Mouse (Mus musculus) neural tube, embryonic 14.5 days (tissue): ENCODE data around the gene Klhdc4. TPM values are rescaled to one million over a fixed set of nuclear protein-coding genes. Genes with fewer than 3 reads are reported as not detected.

Source experiments
- ATAC-seq: fragments of 200-750 bp; cut with Nextera tagmentation; 2 replicates; pipeline ENCODE4 v1.8.0; 2017; ENCODE audit warnings: low read depth, mild to moderate bottlenecking, moderate TSS enrichment, moderate library complexity
- H3K27ac ChIP-seq: fragments of 300-500 bp; sonication (generic); 2 replicates; pipeline ENCODE4 v1.5.1; 2014; ENCODE audit warnings: low read depth, mild to moderate bottlenecking, control low read depth, low read length, moderate library complexity, mixed read lengths
- H3K27me3 ChIP-seq: fragments of 300-500 bp; sonication (generic); 2 replicates; pipeline ENCODE4 v1.6.1; 2014; ENCODE audit warnings: low read length; ENCODE audit not compliant: control insufficient read depth, insufficient read depth
- H3K36me3 ChIP-seq: fragments of 300-500 bp; sonication (generic); 2 replicates; pipeline ENCODE4 v1.6.1; 2014; ENCODE audit warnings: low read length, mixed read lengths; ENCODE audit not compliant: control insufficient read depth, insufficient read depth
- H3K4me1 ChIP-seq: fragments of 300-500 bp; sonication (generic); 2 replicates; pipeline ENCODE4 v1.6.1; 2014; ENCODE audit warnings: low read length; ENCODE audit not compliant: control insufficient read depth, insufficient read depth
- H3K4me2 ChIP-seq: fragments of 300-500 bp; sonication (generic); 2 replicates; pipeline ENCODE4 v1.6.1; 2014; ENCODE audit warnings: mild to moderate bottlenecking, low read depth, low read length, control low read depth
- H3K4me3 ChIP-seq: fragments of 300-500 bp; sonication (generic); 2 replicates; pipeline ENCODE4 v1.5.1; 2014; ENCODE audit warnings: low read depth, low read length, control low read depth, mixed read lengths
- H3K9ac ChIP-seq: fragments of 300-500 bp; sonication (generic); replicated peaks from 2 replicates; pipeline ENCODE4 v1.6.1; 2014; ENCODE audit warnings: low read depth, mild to moderate bottlenecking, control low read depth, low read length, mixed read lengths
- H3K9me3 ChIP-seq: fragments of 300-500 bp; sonication (generic); 2 replicates; pipeline ENCODE4 v1.6.1; 2016; ENCODE audit warnings: low read length; ENCODE audit not compliant: control insufficient read depth
- WGBS: fragments of 180-500 bp; shearing (Covaris S2); extraction: QIAGEN DNeasy Blood & Tissue Kit; methylation state at CpG from one replicate; pipeline ENCODE4 v1.1.7; 2014; 5-methylcytosine and 5-hydroxymethylcytosine counted together
- polyA plus RNA-seq: library from polyadenylated mRNA; unstranded; fragments of >200 nt; fragmentation: Nextera tagmentation; extraction: Ambion mirVana; gene quantifications from 2 replicates; pipeline ENCODE4 v1.2.1, GENCODE M21; 2014

The Klhdc4 gene
- polyA plus RNA-seq, 1 experiment from 2014 or later: 43.7 TPM

- no peak overlapping the region for H3K27ac ChIP-seq
- no peaks in the 10 kb centered on the region for H3K9me3 ChIP-seq
- no peaks in the 10 kb centered on the region for H3K36me3 ChIP-seq
- H3K4me1 ChIP-seq: no peaks in the 10 kb centered on the region
- no peak overlapping the region for H3K4me3 ChIP-seq
- no peak overlapping the region for H3K4me2 ChIP-seq
- peak overlapping the region; percentile 18; the same call in 1 of the 2 replicates for H3K9ac ChIP-seq
- WGBS: 56% methylated on average over 7 of the region's 7 CpGs
- no peaks in the 10 kb centered on the region for H3K27me3 ChIP-seq
- ATAC-seq: no peak
Measured at GRCm38 (mm10) chr8:121851716-121852115, 22.3 kb upstream of the Klhdc4 start.

DNA sequence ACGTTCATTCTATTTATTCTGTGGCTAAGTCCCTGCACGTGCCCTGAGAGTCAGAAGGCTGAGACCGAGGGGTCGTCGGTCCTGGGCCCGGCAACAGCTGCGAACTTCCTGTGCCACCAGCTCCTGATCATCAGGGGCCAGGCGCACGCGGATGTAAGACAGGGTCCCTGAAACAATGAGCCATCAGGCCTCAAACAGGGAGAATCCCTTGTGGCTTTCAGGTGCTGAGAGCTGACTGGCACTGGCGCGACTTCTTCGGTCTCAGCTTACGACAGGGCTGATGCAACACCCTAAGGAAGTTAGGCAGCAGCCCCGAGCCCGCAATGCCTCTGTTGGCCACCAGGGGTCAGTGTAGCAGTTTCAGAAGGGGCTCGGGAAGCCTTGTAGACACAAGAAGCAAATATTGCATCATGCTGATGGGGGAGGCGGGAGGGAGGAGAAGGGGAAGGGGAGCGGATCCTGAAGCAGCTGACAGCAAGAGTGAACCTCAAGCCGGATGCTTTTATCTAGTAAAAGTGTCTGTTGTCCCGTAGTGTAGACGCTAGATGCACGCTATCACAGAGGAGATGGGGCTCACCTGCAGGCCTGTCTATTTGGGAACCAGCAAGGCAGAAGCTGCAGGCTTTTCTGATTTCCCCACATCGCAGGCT lies 21.6 kb upstream of the Klhdc4 start:
- H3K9me3 ChIP-seq: no peaks in the 10 kb centered on the region
- H3K4me3 ChIP-seq: no peak overlapping the region
- H3K36me3 ChIP-seq: no peaks in the 10 kb centered on the region
- no peaks in the 10 kb centered on the region for H3K27me3 ChIP-seq
- WGBS: 5% methylated on average over 24 of the region's 24 CpGs
- H3K4me1 ChIP-seq: no peaks in the 10 kb centered on the region
- peak; percentile 64 for ATAC-seq
- no peak overlapping the region for H3K27ac ChIP-seq
- peak overlapping the region; percentile 44 for H3K4me2 ChIP-seq
- peak overlapping the region; percentile 18; the same call in 1 of the 2 replicates for H3K9ac ChIP-seq

DNA sequence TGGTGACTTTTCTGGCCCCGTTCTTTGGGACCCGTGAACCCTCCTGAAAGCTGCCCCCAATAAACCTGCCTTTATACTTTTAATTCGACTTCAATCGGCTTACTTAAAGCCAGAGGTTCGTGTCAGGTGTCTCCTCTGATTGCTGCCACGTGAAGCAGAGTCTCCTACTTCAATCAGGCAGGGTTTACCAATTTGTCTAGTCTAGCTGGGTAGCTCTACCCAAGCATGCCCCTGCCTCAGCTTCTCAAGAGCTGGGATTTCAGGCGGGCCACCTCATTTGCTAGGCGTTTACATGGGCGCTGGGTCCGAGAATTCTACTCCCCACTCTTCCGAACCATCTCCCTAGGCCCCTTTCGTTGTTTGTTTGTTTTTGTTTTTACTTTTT lies 21.1 kb upstream of the Klhdc4 start:
- Histone ChIP-seq H3K36me3 (no peaks in the 10 kb centered on the region), H3K4me1 (no peaks in the 10 kb centered on the region), H3K9ac (no peak overlapping the region), H3K4me3 (no peak overlapping the region), H3K27ac (no peak overlapping the region), H3K9me3 (no peaks in the 10 kb centered on the region), H3K4me2 (peak overlapping the region; percentile 44; the same call in 1 of the 2 replicates), H3K27me3 (no peaks in the 10 kb centered on the region)
- no peak for ATAC-seq
- 47% methylated on average over 12 of the region's 12 CpGs for WGBS

DNA sequence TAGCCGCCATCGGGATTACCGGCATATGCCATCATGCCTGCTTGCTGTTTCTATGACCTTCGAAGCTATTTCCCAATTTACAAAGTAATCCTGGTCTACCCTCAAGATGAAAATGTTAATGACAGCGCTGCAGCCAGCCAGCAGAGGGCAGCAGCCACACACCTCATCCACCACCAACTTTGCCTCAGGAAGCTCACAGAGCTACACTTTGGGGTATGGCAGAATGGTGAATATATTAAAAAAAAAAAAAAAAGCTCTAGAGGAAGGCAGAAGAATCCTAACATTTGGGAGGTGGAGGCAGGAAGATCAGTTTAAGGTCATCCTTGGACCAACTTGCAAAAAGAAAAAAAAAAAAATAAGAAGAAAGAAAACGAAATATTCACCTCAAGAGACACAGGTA lies 20.6 kb upstream of the Klhdc4 start:
- peak; percentile 36; the same call in 1 of the 2 replicates for ATAC-seq
- 20% methylated on average over 6 of the region's 6 CpGs for WGBS

GRCm38 (mm10) chr8:121849303-121849702 lies 19.9 kb upstream of the Klhdc4 start:
- H3K36me3 ChIP-seq: no peaks in the 10 kb centered on the region
- H3K4me3 ChIP-seq: no peak overlapping the region
- H3K9ac ChIP-seq: no peak overlapping the region
- WGBS: 75% methylated on average over 9 of the region's 9 CpGs
- no peaks in the 10 kb centered on the region for H3K27me3 ChIP-seq
- H3K4me2 ChIP-seq: no peak overlapping the region
- H3K9me3 ChIP-seq: no peaks in the 10 kb centered on the region
- no peaks in the 10 kb centered on the region for H3K4me1 ChIP-seq
- H3K27ac ChIP-seq: no peak overlapping the region
- ATAC-seq: no peak

More for the DNA sequence above, 20.6 kb upstream of the Klhdc4 start:
- H3K4me1 ChIP-seq: no peaks in the 10 kb centered on the region
- H3K4me3 ChIP-seq: no peak overlapping the region
- H3K27ac ChIP-seq: no peak overlapping the region
- H3K9me3 ChIP-seq: no peaks in the 10 kb centered on the region
- no peaks in the 10 kb centered on the region for H3K27me3 ChIP-seq
- no peak overlapping the region for H3K9ac ChIP-seq
- H3K36me3 ChIP-seq: no peaks in the 10 kb centered on the region
- H3K4me2 ChIP-seq: no peak overlapping the region

- Histone ChIP-seq H3K27ac (no peak overlapping the region), H3K36me3 (no peaks in the 10 kb centered on the region), H3K4me3 (no peak overlapping the region), H3K9me3 (no peaks in the 10 kb centered on the region), H3K4me1 (no peaks in the 10 kb centered on the region), H3K27me3 (no peaks in the 10 kb centered on the region), H3K4me2 (no peak overlapping the region), H3K9ac (no peak overlapping the region)
- WGBS: 55% methylated on average over 10 of the region's 10 CpGs
- ATAC-seq: no peak
Measured at GRCm38 (mm10) chr8:121848495-121848894, 19.1 kb upstream of the Klhdc4 start.

GRCm38 (mm10) chr8:121847987-121848386 lies 18.6 kb upstream of the Klhdc4 start:
- no peak overlapping the region for H3K4me3 ChIP-seq
- no peak overlapping the region for H3K9ac ChIP-seq
- no peaks in the 10 kb centered on the region for H3K36me3 ChIP-seq
- H3K27me3 ChIP-seq: no peaks in the 10 kb centered on the region
- no peak overlapping the region for H3K4me2 ChIP-seq
- H3K27ac ChIP-seq: no peak overlapping the region
- ATAC-seq: no peak
- no peaks in the 10 kb centered on the region for H3K4me1 ChIP-seq
- no peaks in the 10 kb centered on the region for H3K9me3 ChIP-seq
- 44% methylated on average over 6 of the region's 6 CpGs for WGBS

GRCm38 (mm10) chr8:121847261-121847822 lies 18.0 kb upstream of the Klhdc4 start:
- no peak for ATAC-seq
- H3K4me3 ChIP-seq: no peak overlapping the region
- H3K4me2 ChIP-seq: no peak overlapping the region
- WGBS: 77% methylated on average over 10 of the region's 10 CpGs
- no peaks in the 10 kb centered on the region for H3K27me3 ChIP-seq
- H3K9me3 ChIP-seq: no peaks in the 10 kb centered on the region
- no peak overlapping the region for H3K27ac ChIP-seq
- no peaks in the 10 kb centered on the region for H3K36me3 ChIP-seq
- H3K9ac ChIP-seq: no peak overlapping the region
- H3K4me1 ChIP-seq: no peaks in the 10 kb centered on the region

DNA sequence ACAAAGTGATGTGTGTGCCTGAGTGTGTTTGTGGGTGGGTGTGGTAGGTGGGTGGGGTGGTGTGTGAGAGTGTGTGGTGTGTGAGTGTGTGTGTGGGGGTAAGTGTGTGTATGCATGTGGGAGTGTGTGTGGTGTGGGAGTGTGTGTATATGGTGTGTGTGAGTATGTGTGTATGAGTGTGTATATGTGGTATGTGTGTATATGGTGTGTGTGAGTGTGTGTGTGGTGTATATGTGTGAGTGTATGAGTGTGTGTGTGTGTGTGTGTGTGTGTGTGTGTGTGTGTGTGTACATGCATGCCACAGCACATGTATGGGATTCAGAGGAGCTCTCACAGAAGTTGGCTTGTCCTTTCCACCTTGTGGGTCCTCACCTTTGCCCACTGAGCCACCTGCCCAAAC lies 17.4 kb upstream of the Klhdc4 start:
- no peak overlapping the region for H3K4me2 ChIP-seq
- ATAC-seq: no peak

More for the DNA sequence above, 17.4 kb upstream of the Klhdc4 start:
- H3K9ac ChIP-seq: no peak overlapping the region
- no peak overlapping the region for H3K27ac ChIP-seq
- H3K27me3 ChIP-seq: no peaks in the 10 kb centered on the region
- H3K4me1 ChIP-seq: no peaks in the 10 kb centered on the region
- no peaks in the 10 kb centered on the region for H3K36me3 ChIP-seq
- no peak overlapping the region for H3K4me3 ChIP-seq
- H3K9me3 ChIP-seq: no peaks in the 10 kb centered on the region
